In the genomic region with DNA sequence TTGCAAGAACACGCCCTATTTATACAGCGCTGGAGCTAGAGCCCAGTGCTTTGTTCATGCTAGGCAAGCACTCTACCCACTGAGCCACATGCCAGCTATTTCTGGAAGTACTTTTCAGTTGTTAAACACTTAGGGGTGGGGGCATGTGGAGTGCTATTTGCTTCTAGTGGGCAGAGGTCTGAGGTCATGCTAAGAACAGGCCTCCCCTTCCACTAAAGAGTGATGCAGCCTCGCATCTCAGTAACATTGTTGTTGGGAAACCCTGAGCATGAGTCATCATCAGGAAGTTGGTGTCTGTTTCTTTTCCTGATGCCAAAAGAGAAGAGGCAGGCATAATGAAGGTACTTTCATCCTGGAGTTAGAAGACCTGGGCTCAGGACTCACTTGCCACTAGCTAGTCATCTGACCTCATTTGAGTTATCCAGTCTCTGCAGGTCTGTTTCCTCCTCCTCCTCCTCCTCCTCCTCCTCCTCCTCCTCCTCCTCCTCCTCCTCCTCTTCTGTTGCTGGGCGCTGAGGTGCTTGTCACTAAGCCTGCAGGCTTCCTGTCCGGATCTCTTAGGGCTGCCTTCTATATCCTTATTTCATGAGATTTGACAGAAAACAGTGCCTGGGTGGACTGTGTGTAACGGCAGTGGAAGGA, we compare ENCODE assay signal across 10 mouse cellular contexts.
DNase-seq lines count a peak whose midpoint lies in the region; ATAC-seq and TF ChIP-seq lines count a peak whose summit lies in the region.
"Had no signal": no experiment of that assay in that cellular context is flagged by ENCODE, and none has a peak within 500 bp of the region (broad histone marks: within the 10 kb centered on the region; RNA-seq: fewer than 3 reads in every experiment).

No protein-coding gene starts in this region.

- 0 out of 2 replicates have a peak, but pooled peaks have one; percentile 30 for ATAC-seq in embryonic facial prominence, embryonic 14.5 days (ENCODE audit: low read depth)
- ATAC-seq in intestine, embryonic 16.5 days, result peak; percentile 12; the same call in 1 of the 2 replicates

- H3K9ac ChIP-seq in embryonic facial prominence, embryonic 14.5 days (ENCODE audit: low read depth, low read length), result no peak overlapping the region
- H3K9ac ChIP-seq in intestine, embryonic 16.5 days (ENCODE audit: low read depth, low read length), result no peak overlapping the region
- H3K9ac ChIP-seq: forebrain, embryonic 12.5 days; neural tube, embryonic 12.5 days had no signal

- no peaks in the 10 kb centered on the region for H3K36me3 ChIP-seq in embryonic facial prominence, embryonic 14.5 days (ENCODE audit: control insufficient read depth, insufficient read depth, low read length)
- H3K36me3 ChIP-seq in embryonic facial prominence, embryonic 10.5 days (replicated peaks), result no peaks in the 10 kb centered on the region
- no peaks in the 10 kb centered on the region for H3K36me3 ChIP-seq in intestine, embryonic 16.5 days (ENCODE audit: control insufficient read depth, insufficient read depth, low read length)
- H3K36me3 ChIP-seq in forebrain, embryonic 10.5 days (replicated peaks), result no peaks in the 10 kb centered on the region
- H3K36me3 ChIP-seq: forebrain, embryonic 12.5 days; neural tube, embryonic 12.5 days had no signal

- no peaks in the 10 kb centered on the region for H3K27me3 ChIP-seq in embryonic facial prominence, embryonic 14.5 days (replicated peaks; ENCODE audit: control insufficient read depth, insufficient read depth, low read length)
- no peaks in the 10 kb centered on the region for H3K27me3 ChIP-seq in embryonic facial prominence, embryonic 10.5 days (replicated peaks; ENCODE audit: low read depth, poor library complexity, severe bottlenecking)
- H3K27me3 ChIP-seq in intestine, embryonic 16.5 days (replicated peaks; ENCODE audit: control insufficient read depth, insufficient read depth, low read length), result no peaks in the 10 kb centered on the region
- no peaks in the 10 kb centered on the region for H3K27me3 ChIP-seq in forebrain, embryonic 10.5 days (ENCODE audit: poor library complexity, severe bottlenecking)
- H3K27me3 ChIP-seq: forebrain, embryonic 12.5 days; neural tube, embryonic 12.5 days had no signal

- TF ChIP-seq POLR2A in bone marrow, adult 2 months (IDR thresholded peaks at IDR 0.05; ENCODE audit: borderline replicate concordance, control insufficient read depth, low read depth, low read length), result no peak

- WGBS in embryonic facial prominence, embryonic 14.5 days, result 58% methylated on average over 6 of the region's 6 CpGs
- 78% methylated on average over 6 of the region's 6 CpGs for WGBS in embryonic facial prominence, embryonic 10.5 days
- WGBS in bone marrow, adult 2 months, result 30% methylated on average over 5 of the region's 6 CpGs
- 49% methylated on average over 5 of the region's 6 CpGs for WGBS in intestine, embryonic 16.5 days
- 90% methylated on average over 5 of the region's 6 CpGs for WGBS in forebrain, embryonic 10.5 days

- H3K4me1 ChIP-seq in embryonic facial prominence, embryonic 14.5 days (ENCODE audit: control insufficient read depth, insufficient read depth, low read length), result peaks cover 7% of the 10 kb centered on the region
- H3K4me1 ChIP-seq in embryonic facial prominence, embryonic 10.5 days, result peaks cover 23% of the 10 kb centered on the region
- H3K4me1 ChIP-seq in bone marrow, adult 2 months (ENCODE audit: control insufficient read depth, insufficient read depth, low read length), result peaks cover 16% of the 10 kb centered on the region
- H3K4me1 ChIP-seq in intestine, embryonic 16.5 days (ENCODE audit: control insufficient read depth, insufficient read depth, low read length), result peaks cover 27% of the 10 kb centered on the region
- H3K4me1 ChIP-seq in forebrain, embryonic 10.5 days, result peaks cover 16% of the 10 kb centered on the region
- H3K4me1 ChIP-seq: neural tube, embryonic 12.5 days had no signal

- no peak overlapping the region for H3K4me2 ChIP-seq in embryonic facial prominence, embryonic 14.5 days (ENCODE audit: low read depth, low read length)
- H3K4me2 ChIP-seq in intestine, embryonic 16.5 days (ENCODE audit: low read depth, low read length), result no peak overlapping the region
- H3K4me2 ChIP-seq: forebrain, embryonic 12.5 days; neural tube, embryonic 12.5 days had no signal

- DNase-seq in embryonic facial prominence, embryonic 14.5 days (ENCODE audit: low spot score), result peak; percentile 42
- DNase-seq in embryonic facial prominence, embryonic 10.5 days (ENCODE audit: low spot score), result no peak
- peak; percentile 72 for DNase-seq in lung, postnatal 36 days
- DNase-seq in right cerebral cortex, adult 2 months (ENCODE audit: low spot score in 2 of 2), result no peak
- DNase-seq in cerebellum, adult 11 months, result no peak
- DNase-seq in forebrain, embryonic 10.5 days (ENCODE audit: extremely low spot score, low spot score), result no peak

- H3K27ac ChIP-seq in embryonic facial prominence, embryonic 14.5 days (replicated peaks; ENCODE audit: low read depth, low read length), result no peak overlapping the region
- H3K27ac ChIP-seq in embryonic facial prominence, embryonic 10.5 days (replicated peaks), result no peak overlapping the region
- H3K27ac ChIP-seq in bone marrow, adult 2 months (ENCODE audit: control insufficient read depth, insufficient read depth, low read depth, low read length, poor library complexity), result peak overlapping the region; percentile 63; the same call in 1 of the 2 replicates
- peak overlapping the region; percentile 77 for H3K27ac ChIP-seq in intestine, embryonic 16.5 days (ENCODE audit: low read length)
- no peak overlapping the region for H3K27ac ChIP-seq in forebrain, embryonic 10.5 days
- H3K27ac ChIP-seq: forebrain, embryonic 12.5 days; neural tube, embryonic 12.5 days had no signal

- H3K9me3 ChIP-seq in embryonic facial prominence, embryonic 14.5 days (ENCODE audit: control insufficient read depth, low read length), result no peaks in the 10 kb centered on the region
- no peaks in the 10 kb centered on the region for H3K9me3 ChIP-seq in embryonic facial prominence, embryonic 10.5 days
- no peaks in the 10 kb centered on the region for H3K9me3 ChIP-seq in intestine, embryonic 16.5 days (ENCODE audit: control insufficient read depth, low read length)
- no peaks in the 10 kb centered on the region for H3K9me3 ChIP-seq in forebrain, embryonic 10.5 days
- H3K9me3 ChIP-seq: forebrain, embryonic 12.5 days; neural tube, embryonic 12.5 days had no signal

- no peak overlapping the region for H3K4me3 ChIP-seq in embryonic facial prominence, embryonic 14.5 days (ENCODE audit: low read depth, low read length)
- H3K4me3 ChIP-seq in embryonic facial prominence, embryonic 10.5 days, result no peak overlapping the region
- no peak overlapping the region for H3K4me3 ChIP-seq in bone marrow, adult 2 months (replicated peaks; ENCODE audit: control insufficient read depth, low read depth, low read length)
- no peak overlapping the region for H3K4me3 ChIP-seq in intestine, embryonic 16.5 days (ENCODE audit: low read length)
- no peak overlapping the region for H3K4me3 ChIP-seq in forebrain, embryonic 10.5 days
- H3K4me3 ChIP-seq: forebrain, embryonic 12.5 days; neural tube, embryonic 12.5 days had no signal

- TF ChIP-seq CTCF in bone marrow, adult 2 months (IDR thresholded peaks at IDR 0.05; ENCODE audit: control insufficient read depth, insufficient read depth, low read length), result no peak

Comparison
In these comparisons a context has a peak if more than half of its experiments do, and no peak if none do; other contexts are left out.
1. DNase-seq: peak in embryonic facial prominence, embryonic 14.5 days (single experiment) and lung, postnatal 36 days (single experiment); none in embryonic facial prominence, embryonic 10.5 days (single experiment), right cerebral cortex, adult 2 months (0 of 2), cerebellum, adult 11 months (single experiment) and forebrain, embryonic 10.5 days (single experiment).
2. H3K27ac ChIP-seq: peak in bone marrow, adult 2 months (single experiment) and intestine, embryonic 16.5 days (single experiment); none in embryonic facial prominence, embryonic 14.5 days (single experiment), embryonic facial prominence, embryonic 10.5 days (single experiment) and forebrain, embryonic 10.5 days (single experiment).